Mouse (Mus musculus) ES-Bruce4 (cell line): ENCODE measurements at regions not wholly inside any gene's neighbourhood (a gene's known extent, or its start where the extent isn't known, plus 50 kb on each side); places are given as distances from the start of the nearest gene placed in this dataset.

ENCODE experiments used
- CTCF ChIP-seq: IDR thresholded peaks from one replicate; pipeline ENCODE4 v1.8.1; 2011; ENCODE audit warnings: low read depth, low read length
- EP300 ChIP-seq: IDR thresholded peaks from 2 replicates; pipeline ENCODE4 v1.6.1; 2011; ENCODE audit warnings: low read depth, low read length; ENCODE audit not compliant: insufficient read depth
- POLR2A ChIP-seq: IDR thresholded peaks from one replicate; pipeline ENCODE4 v1.8.1; 2011; ENCODE audit warnings: low read length; ENCODE audit not compliant: insufficient read depth

- TF ChIP-seq POLR2A (no peak), CTCF (no peak), EP300 (no peak)
Observed at GRCm38 (mm10) chr3:52187401-52187801, 80.7 kb upstream of the Foxo1 start.
